Mouse (Mus musculus) left cerebral cortex, postnatal 4 days (tissue): Measurements from ENCODE around the gene Nxn. TPM values are rescaled to one million over a fixed set of nuclear protein-coding genes. Genes with fewer than 3 reads are reported as not detected.

Experiments used
- DNase-seq: peaks from one replicate; pipeline ENCODE4 v3.0.0-alpha.2; 2022
- intact Hi-C: fragments of 180-260 bp; cut with DNase I; formaldehyde crosslinking; loops from one replicate; pipeline ENCODE4 v1.15.1; 2025
- total RNA-seq, 2 experiments: library from RNA; stranded (reverse); gene quantifications; 2 replicates each; pipeline ENCODE4 v1.2.3; 2021

The Nxn gene
- total RNA-seq, 2 experiments from 2014 or later: 12.4 to 15.7 TPM

GRCm38 (mm10) chr11:76339141-76339540 lies 59.8 kb downstream of the Nxn start:
- DNase-seq: peak; percentile 42
- intact Hi-C loops: no loop called here

GRCm38 (mm10) chr11:76338656-76339055 lies 60.3 kb downstream of the Nxn start:
- peak; percentile 81 for DNase-seq
- intact Hi-C loops: no loop called here

GRCm38 (mm10) chr11:76337764-76338163 lies 61.2 kb downstream of the Nxn start:
- DNase-seq: no peak
- intact Hi-C loops: no loop called here

GRCm38 (mm10) chr11:76337236-76337635 lies 61.7 kb downstream of the Nxn start:
- intact Hi-C loops: no loop called here
- no peak for DNase-seq

- no peak for DNase-seq
- intact Hi-C loops: no loop called here
These were observed 62.7 kb downstream of the Nxn start for GRCm38 (mm10) chr11:76336224-76336623.

GRCm38 (mm10) chr11:76334966-76335365 lies 64.0 kb downstream of the Nxn start:
- intact Hi-C loops: no loop called here
- DNase-seq: no peak

- intact Hi-C loops: no loop called here
These were observed 66.7 kb downstream of the Nxn start for GRCm38 (mm10) chr11:76332240-76332639.

GRCm38 (mm10) chr11:76328522-76329290 lies 70.2 kb downstream of the Nxn start:
- DNase-seq: no peak
- intact Hi-C loops: no loop called here

More at GRCm38 (mm10) chr11:76332240-76332639, 66.7 kb downstream of the Nxn start:
- DNase-seq: no peak

GRCm38 (mm10) chr11:76328084-76328483 lies 70.9 kb downstream of the Nxn start:
- DNase-seq: no peak
- intact Hi-C loops: no loop called here

GRCm38 (mm10) chr11:76326672-76327071 lies 72.3 kb downstream of the Nxn start:
- intact Hi-C loops: no loop called here
- DNase-seq: no peak

- no peak for DNase-seq
- intact Hi-C loops: no loop called here
These were observed 72.9 kb downstream of the Nxn start for GRCm38 (mm10) chr11:76326051-76326450.

- no peak for DNase-seq
- intact Hi-C loops: no loop called here
These were observed 74.1 kb downstream of the Nxn start for GRCm38 (mm10) chr11:76324801-76325200.

- intact Hi-C loops: no loop called here
These were observed 74.7 kb downstream of the Nxn start for GRCm38 (mm10) chr11:76324207-76324606.

GRCm38 (mm10) chr11:76322939-76323338 lies 76.0 kb downstream of the Nxn start:
- DNase-seq: no peak
- intact Hi-C loops: no loop called here

More at GRCm38 (mm10) chr11:76324207-76324606, 74.7 kb downstream of the Nxn start:
- DNase-seq: no peak

- intact Hi-C loops: no loop called here
- no peak for DNase-seq
These were observed 76.9 kb downstream of the Nxn start for GRCm38 (mm10) chr11:76322081-76322480.

GRCm38 (mm10) chr11:76320475-76320874 lies 78.5 kb downstream of the Nxn start:
- no peak for DNase-seq
- intact Hi-C loops: no loop called here

- intact Hi-C loops: no loop called here
- DNase-seq: no peak
These were observed 79.1 kb downstream of the Nxn start for GRCm38 (mm10) chr11:76319714-76320435.

GRCm38 (mm10) chr11:76317904-76318303 lies 81.0 kb downstream of the Nxn start:
- intact Hi-C loops: no loop called here
- DNase-seq: no peak

GRCm38 (mm10) chr11:76315785-76316444 lies 83.0 kb downstream of the Nxn start:
- intact Hi-C loops: no loop called here
- no peak for DNase-seq

- DNase-seq: no peak
- intact Hi-C loops: no loop called here
These were observed 84.2 kb downstream of the Nxn start for GRCm38 (mm10) chr11:76314741-76315140.

- no peak for DNase-seq
- intact Hi-C loops: no loop called here
These were observed 84.8 kb downstream of the Nxn start for GRCm38 (mm10) chr11:76314140-76314539.

- no peak for DNase-seq
- intact Hi-C loops: no loop called here
These were observed 86.1 kb downstream of the Nxn start for GRCm38 (mm10) chr11:76312805-76313204.
